Mouse (Mus musculus): ENCODE results near the gene Plekhh3.

- TF ChIP-seq POLR2A (IDR thresholded peaks at IDR 0.05; ENCODE audit: insufficient read depth, low read length) (no peak), EP300 (IDR thresholded peaks at IDR 0.05; ENCODE audit: insufficient read depth, low read depth, low read length) (no peak)
Observed at GRCm38 (mm10) chr11:101190181-101190912, 19.2 kb upstream of the Plekhh3 start.

All from ES-Bruce4 (cell line).